Mouse (Mus musculus) small intestine, adult 2 months (tissue): ENCODE data around the gene Zfp575. TPM values are rescaled to one million over a fixed set of nuclear protein-coding genes. Genes with fewer than 3 reads are reported as not detected.

Source experiments
- H3K27ac ChIP-seq: fragments of 200-500 bp; 2 replicates; pipeline ENCODE4 v1.5.1; 2012; ENCODE audit warnings: low read depth, low read length, control low read depth, inconsistent platforms; ENCODE audit not compliant: insufficient read depth
- H3K27me3 ChIP-seq: fragments of 200-500 bp; 2 replicates; pipeline ENCODE4 v1.6.1; 2012; ENCODE audit warnings: mild to moderate bottlenecking, moderate library complexity, low read length, inconsistent platforms; ENCODE audit not compliant: control insufficient read depth, insufficient read depth
- H3K36me3 ChIP-seq: fragments of 200-500 bp; 2 replicates; pipeline ENCODE4 v1.6.1; 2012; ENCODE audit warnings: mild to moderate bottlenecking, low read length, control low read depth, inconsistent platforms; ENCODE audit not compliant: control insufficient read depth, insufficient read depth
- H3K4me1 ChIP-seq: fragments of 200-500 bp; 2 replicates; pipeline ENCODE4 v1.6.1; 2012; ENCODE audit warnings: low read length, inconsistent platforms, mixed read lengths; ENCODE audit not compliant: control insufficient read depth, insufficient read depth, insufficient read length
- H3K4me3 ChIP-seq: fragments of 200-500 bp; 2 replicates; pipeline ENCODE4 v1.5.1; 2012; ENCODE audit warnings: low read depth, mild to moderate bottlenecking, control low read depth, inconsistent platforms, low read length, moderate library complexity
- CTCF ChIP-seq: fragments of 200-500 bp; IDR thresholded peaks from 2 replicates; pipeline ENCODE4 v1.5.1; 2012; ENCODE audit warnings: low read depth, mild to moderate bottlenecking, control low read depth, inconsistent platforms, low read length, moderate library complexity, mixed read lengths; ENCODE audit not compliant: insufficient replicate concordance, insufficient read length; ENCODE audit errors: extremely low read depth
- POLR2A ChIP-seq: fragments of 200-500 bp; IDR thresholded peaks from 2 replicates; pipeline ENCODE4 v1.6.1; 2012; ENCODE audit warnings: low read depth, mild to moderate bottlenecking, control low read depth, inconsistent platforms, low read length, moderate library complexity
- WGBS: fragments of 180-500 bp; shearing (Covaris S2); methylation state at CpG from one replicate; pipeline ENCODE4 v1.1.7; 2018; 5-methylcytosine and 5-hydroxymethylcytosine counted together
- polyA plus RNA-seq: library from polyadenylated mRNA; depleted of rRNA; stranded (reverse); fragments of >200 nt; gene quantifications from 2 replicates; pipeline ENCODE4 v1.2.3, GENCODE M21; 2012; rRNA removed

Gene Zfp575
- 0.62 and 0.79 TPM in 2 replicates for polyA plus RNA-seq

DNA sequence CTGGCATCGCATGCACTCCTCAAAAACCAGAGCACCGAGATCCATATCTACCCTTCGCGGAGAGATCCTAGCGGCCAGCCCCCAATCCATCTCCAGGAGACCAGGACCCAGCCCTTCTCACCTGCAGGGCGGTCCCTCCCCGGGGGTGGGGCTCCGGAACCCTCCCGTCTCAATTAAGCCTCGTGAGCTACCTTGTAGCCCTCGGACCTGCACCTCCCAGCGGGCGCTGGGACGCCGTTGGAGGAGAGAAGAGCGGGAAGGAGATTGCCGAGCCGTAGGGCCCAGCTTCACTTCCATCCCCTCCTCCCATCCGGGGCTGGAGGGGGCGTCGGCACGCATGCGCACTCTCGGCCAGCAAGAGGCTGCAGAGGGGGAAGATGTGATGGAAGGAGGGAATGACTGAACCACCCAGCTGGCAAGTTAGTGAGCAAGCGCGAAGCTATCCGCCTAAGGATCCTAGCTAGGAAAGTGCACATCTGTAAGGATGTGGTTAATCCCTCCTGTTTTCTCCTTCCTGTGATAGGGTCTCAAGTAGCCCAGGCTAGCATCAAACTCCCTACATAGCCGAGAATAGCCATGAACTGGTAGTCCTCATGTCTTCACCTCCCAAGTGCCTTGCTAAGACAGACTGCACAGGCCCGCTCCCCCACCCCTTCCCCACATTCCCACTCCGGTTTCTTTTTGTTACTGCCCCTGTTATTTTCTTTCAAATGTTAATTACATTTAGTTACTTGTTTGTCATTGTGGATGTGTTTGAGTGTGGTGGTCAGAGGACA lies at the start of gene Zfp575, which contains the start of gene Ethe1:
Gene Zfp575 (minus strand): TSS at position 312 of the 776 bp plus-strand sequence.
Gene Ethe1 (plus strand): TSS at position 214 of the 776 bp plus-strand sequence.
- H3K27me3 ChIP-seq, result no peaks in the 10 kb centered on the region
- no peaks in the 10 kb centered on the region for H3K36me3 ChIP-seq
- peak within 1 kb of the TSS; percentile 54 for H3K4me3 ChIP-seq
- peak within 1 kb of the TSS; percentile 69 for H3K27ac ChIP-seq
- TF ChIP-seq CTCF (no peak), POLR2A (no peak)
- 15% methylated on average over 30 of the region's 30 CpGs for WGBS
- peaks cover 26% of the 10 kb centered on the region for H3K4me1 ChIP-seq

DNA sequence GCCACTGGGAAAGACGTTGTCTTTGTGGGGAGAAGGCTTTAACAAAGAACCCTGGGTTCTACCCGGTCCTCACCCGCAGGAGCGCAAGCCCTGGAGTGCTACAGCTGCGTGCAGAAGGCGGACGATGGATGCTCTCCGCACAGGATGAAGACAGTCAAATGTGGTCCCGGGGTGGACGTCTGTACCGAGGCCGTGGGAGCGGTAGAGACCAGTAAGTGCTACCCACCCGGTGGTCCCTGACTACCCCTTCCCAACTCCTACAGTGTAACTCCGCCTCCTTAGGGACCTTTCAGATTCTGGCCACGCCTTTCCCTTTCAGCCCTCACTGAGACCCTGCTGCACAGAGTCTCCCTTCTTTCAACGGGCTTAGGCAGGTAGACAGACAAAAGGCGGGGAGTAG lies 49.6 kb upstream of the Zfp575 start:
- Histone ChIP-seq H3K27me3 (peaks cover 23% of the 10 kb centered on the region), H3K27ac (no peak overlapping the region), H3K4me1 (peaks cover 8% of the 10 kb centered on the region), H3K4me3 (no peak overlapping the region), H3K36me3 (no peaks in the 10 kb centered on the region)
- WGBS, result 7% methylated on average over 18 of the region's 18 CpGs
- TF ChIP-seq CTCF (no peak), POLR2A (no peak)

DNA sequence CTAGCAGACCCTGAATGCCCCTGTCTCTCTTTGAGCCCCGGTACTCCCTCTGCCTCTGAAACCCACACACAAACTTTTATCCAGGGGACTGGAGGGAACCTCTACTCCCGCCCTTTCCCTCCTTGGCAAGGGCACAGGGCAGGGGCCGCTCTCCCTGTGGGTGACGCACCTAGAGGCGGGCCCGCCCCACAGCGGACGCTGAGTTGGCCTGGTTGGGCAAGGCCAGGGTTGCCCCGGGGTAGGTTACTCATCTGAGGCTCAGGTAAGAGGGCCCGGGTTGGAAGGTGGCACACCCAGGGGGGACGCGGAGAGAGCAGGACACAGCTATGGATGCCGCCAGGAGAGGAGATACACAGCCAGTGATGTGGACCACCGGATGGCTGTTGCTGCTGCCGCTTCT lies 48.8 kb upstream of the Zfp575 start, which contains the start of gene Lypd3:
Gene Lypd3 (plus strand): TSS at position 287 of the 400 bp plus-strand sequence.
- Histone ChIP-seq H3K27ac (no peak within 1 kb of the TSS), H3K27me3 (peaks cover 23% of the 10 kb centered on the region)

DNA sequence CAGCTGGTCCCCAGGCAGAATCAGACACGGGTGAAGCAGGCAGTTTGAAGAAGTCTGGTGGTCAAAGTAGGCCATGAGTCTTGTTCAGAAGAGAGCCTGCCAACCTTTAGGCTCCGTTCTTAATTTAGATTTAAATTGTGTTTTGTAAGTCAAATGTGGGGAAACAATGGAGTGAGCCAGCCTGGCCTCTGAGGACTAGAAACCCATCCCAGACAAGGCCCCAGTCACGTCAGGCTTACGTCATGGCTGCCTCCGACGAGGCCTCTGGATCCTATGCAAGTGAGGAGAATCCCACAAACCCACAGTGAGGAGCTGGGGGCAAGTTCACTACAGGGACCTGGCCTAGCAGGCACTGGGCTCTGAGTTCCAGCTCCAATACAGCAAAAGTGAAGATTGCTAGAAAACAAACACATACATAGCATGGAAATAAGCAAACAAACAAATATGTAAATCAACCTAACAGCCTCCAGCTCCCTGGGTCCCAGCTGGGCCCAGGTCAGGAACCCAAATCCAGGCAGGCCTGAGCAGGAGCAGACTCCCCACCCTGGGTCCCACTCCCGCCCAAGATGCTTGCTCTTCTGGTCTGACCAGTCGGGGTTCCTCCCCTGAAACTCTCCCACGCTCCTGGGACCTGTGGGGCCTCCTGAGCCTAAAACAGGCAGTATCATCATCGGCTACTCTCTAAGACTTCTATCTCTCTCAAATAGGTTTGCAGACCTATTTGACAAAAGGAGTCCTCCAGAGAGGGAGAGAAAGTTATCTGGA lies 42.9 kb upstream of the Zfp575 start:
- peaks cover 5% of the 10 kb centered on the region; the same call in 1 of the 2 replicates for H3K36me3 ChIP-seq
- H3K4me3 ChIP-seq, result no peak overlapping the region
- H3K27me3 ChIP-seq, result no peaks in the 10 kb centered on the region
- peaks cover 3% of the 10 kb centered on the region; the same call in 1 of the 2 replicates for H3K4me1 ChIP-seq
- no peak overlapping the region for H3K27ac ChIP-seq
- WGBS, result 85% methylated on average over 10 of the region's 10 CpGs
- TF ChIP-seq CTCF (no peak), POLR2A (no peak)

More for the DNA sequence above, 48.8 kb upstream of the Zfp575 start, which contains the start of gene Lypd3:
- no peak within 1 kb of the TSS for H3K4me3 ChIP-seq
- TF ChIP-seq CTCF, result no peak
- no peak for TF ChIP-seq POLR2A
- H3K36me3 ChIP-seq, result no peaks in the 10 kb centered on the region
- WGBS, result 20% methylated on average over 15 of the region's 15 CpGs
- H3K4me1 ChIP-seq, result peaks cover 8% of the 10 kb centered on the region

DNA sequence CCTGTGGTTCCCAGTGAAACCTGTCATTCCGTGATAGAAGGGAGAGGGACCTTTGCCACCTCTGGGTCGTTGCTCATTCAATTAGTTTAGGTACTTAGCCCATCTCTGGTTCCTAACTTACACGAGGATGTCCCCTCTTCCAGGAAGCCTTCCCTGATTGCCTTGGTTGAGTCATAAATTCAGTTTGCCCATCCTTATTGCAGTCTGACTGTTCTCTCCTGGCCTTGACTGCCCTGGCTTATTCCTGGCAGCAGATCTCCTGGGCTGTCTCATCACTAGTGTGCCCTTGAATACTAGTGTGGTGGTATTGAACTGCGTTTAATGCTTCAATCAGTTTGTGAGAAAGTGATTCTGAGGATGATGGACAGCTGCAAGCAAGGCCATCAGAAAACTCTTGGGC lies 42.2 kb upstream of the Zfp575 start:
- WGBS, result 68% methylated on average over 4 of the region's 4 CpGs
- TF ChIP-seq POLR2A (no peak), CTCF (no peak)

DNA sequence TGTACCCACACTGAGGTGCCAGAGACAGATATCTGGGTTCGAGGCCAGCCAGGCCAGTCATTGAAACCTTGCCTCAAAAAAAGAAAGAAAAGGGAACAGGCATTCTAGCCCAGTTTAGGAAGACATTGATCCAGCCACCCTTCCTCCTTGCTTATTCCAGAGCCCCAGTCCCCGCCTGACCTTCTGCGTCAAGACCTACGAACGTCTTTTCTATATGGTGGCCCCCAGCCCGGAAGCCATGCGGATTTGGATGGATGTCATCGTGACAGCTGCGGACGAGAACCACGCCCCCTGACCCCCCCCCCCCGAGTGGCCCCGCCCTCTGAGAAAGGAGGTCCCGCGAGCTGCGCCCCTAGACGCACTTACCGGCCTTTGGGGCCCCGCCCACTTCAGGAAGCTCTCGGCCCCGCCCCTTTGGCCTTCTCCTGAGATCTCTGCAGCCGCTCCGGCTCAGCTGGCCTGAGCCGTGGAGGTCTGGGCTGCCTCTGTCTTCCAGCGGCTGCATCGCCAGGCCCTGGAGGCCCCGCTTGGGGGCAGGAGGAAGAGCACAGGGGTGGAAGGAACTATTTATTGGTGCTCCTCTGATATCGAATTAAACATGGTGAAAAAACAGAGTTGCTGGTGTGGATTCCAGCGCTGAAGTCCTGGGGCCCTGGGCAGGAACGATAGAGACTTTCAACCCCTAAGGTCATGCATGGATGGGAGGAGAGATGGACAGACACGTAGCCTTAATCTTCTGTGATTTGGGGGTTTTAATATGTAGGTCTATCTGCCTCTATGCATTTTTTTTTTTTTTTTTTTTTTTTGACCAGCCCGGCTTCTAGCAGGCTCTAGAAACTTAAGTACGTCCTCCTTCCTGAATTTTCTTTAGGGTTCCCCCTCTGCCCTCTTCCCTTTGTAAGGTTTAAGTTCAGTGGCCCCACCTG lies 41.5 kb upstream of the Zfp575 start:
- no peaks in the 10 kb centered on the region for H3K27me3 ChIP-seq
- H3K4me3 ChIP-seq, result peak overlapping the region; percentile 52
- TF ChIP-seq CTCF (no peak), POLR2A (peak; percentile 20; the same call in 1 of the 2 replicates)
- no peak overlapping the region for H3K27ac ChIP-seq
- peaks cover 3% of the 10 kb centered on the region; the same call in 1 of the 2 replicates for H3K4me1 ChIP-seq
- WGBS, result 10% methylated on average over 33 of the region's 33 CpGs
- peaks cover 12% of the 10 kb centered on the region; the same call in 1 of the 2 replicates for H3K36me3 ChIP-seq

More for the DNA sequence above, 42.2 kb upstream of the Zfp575 start:
- no peak overlapping the region for H3K4me3 ChIP-seq
- H3K4me1 ChIP-seq, result peaks cover 3% of the 10 kb centered on the region; the same call in 1 of the 2 replicates
- peaks cover 5% of the 10 kb centered on the region; the same call in 1 of the 2 replicates for H3K36me3 ChIP-seq
- no peaks in the 10 kb centered on the region for H3K27me3 ChIP-seq
- no peak overlapping the region for H3K27ac ChIP-seq
